Mouse (Mus musculus) kidney, adult 2 months (tissue): Measurements from ENCODE around the gene Rp9.

Experiments
- CTCF ChIP-seq: fragments of 200-500 bp; conservative IDR thresholded peaks from 2 replicates; pipeline ENCODE4 v1.5.1; 2011; ENCODE audit warnings: low read depth, mild to moderate bottlenecking, control low read depth, low read length, moderate library complexity, mixed read lengths; ENCODE audit not compliant: insufficient read depth, insufficient read length
- POLR2A ChIP-seq: fragments of 200-500 bp; IDR thresholded peaks from one replicate; pipeline ENCODE4 v1.6.1; 2011; ENCODE audit warnings: low read depth, low read length, control low read depth

DNA sequence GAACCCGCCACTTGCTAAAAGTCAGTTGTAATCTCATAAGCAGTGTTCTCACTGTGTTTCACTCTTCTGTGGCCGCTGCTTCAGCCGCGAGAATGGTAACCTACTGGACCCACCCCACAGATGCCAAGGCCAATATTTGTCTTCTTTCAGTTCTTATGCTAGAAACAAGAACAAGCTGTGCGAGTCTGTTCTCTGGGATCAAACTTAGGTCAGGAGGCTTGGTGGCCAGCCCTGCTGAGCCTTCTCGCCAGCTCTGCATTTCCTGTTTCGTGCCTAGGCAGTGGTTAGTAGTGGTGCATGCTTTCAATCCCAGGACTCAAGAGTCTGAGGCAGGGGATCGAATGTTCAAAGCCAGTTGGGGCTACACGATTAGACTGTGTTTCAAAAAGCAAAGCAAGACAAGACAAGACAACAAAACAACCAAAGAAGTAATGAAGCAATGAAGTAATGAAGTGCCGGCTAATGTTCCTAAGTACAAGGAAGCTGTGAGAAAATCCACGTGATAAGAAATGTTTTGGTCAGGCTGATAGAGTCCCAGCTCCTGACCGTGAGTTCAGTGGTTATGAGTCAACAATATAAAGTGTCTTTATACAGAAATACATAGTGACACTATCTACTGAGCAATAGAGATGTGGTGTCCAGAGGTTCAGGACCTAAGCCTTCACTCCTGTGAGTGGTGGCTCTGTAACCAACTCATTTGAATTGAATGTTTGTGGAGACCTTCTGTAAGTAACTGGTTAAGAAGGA lies 15.2 kb upstream of the Rp9 start:
- TF ChIP-seq CTCF, result no peak
- no peak for TF ChIP-seq POLR2A
